Mouse (Mus musculus) left cerebral cortex, postnatal 25 days (tissue): ENCODE measurements around the gene Avp. TPM values are rescaled to one million over a fixed set of nuclear protein-coding genes. Genes with fewer than 3 reads are reported as not detected.
"Not testable (repeated sequence)": the region's sequence is repeated elsewhere in the genome, so short reads cannot be mapped to it uniquely, and the experiment has no call there.

ENCODE experiments used
- DNase-seq, 2 experiments: peaks; one replicate each; pipeline ENCODE4 v3.0.0; 2022; ENCODE audit warnings: low spot score in 2 of 2, mixed read lengths in 1 of 2
- intact Hi-C: fragments of 180-260 bp; cut with DNase I; formaldehyde crosslinking; loops from one replicate; pipeline ENCODE4 v1.15.1; 2025
- total RNA-seq, 2 experiments: library from RNA; stranded (reverse); gene quantifications; 2 replicates each; pipeline ENCODE4 v1.2.3; 2021

The Avp gene
- total RNA-seq, 2 experiments from 2014 or later: 13.5 to 20.4 TPM

GRCm38 (mm10) chr2:130576564-130576963 is 5.8 kb downstream of the Avp start:
- DNase-seq, intact Hi-C loops: not testable (repeated sequence)

GRCm38 (mm10) chr2:130575873-130576272 is 6.5 kb downstream of the Avp start, which contains the start of gene Oxt:
Gene Oxt, plus strand, starts transcription at chr2:130576173.
- intact Hi-C loops: no loop called here
- no peak for DNase-seq

- no peak for DNase-seq
- intact Hi-C loops: no loop called here
These were observed 7.4 kb downstream of the Avp start for GRCm38 (mm10) chr2:130574960-130575359.

DNA sequence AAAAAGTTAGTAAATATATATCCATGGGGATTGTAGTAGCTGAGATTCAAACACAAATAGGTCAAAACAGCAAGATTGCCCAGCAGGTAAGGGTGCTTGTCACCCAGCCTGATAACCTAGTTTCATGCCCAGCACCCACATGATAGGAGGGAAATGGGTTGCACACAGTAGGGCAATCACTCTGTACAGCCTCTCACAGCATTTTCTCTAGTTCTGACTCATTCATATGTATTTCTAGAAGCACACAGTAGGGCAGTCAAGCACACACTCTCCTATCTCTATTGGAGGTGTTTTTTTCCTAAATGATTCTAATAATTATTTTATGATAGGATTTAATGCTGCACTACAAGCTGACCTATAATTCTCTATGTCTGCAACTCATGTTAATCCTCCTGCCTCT is 12.4 kb downstream of the Avp start:
- intact Hi-C loops: no loop called here
- DNase-seq: no peak

GRCm38 (mm10) chr2:130568921-130569320 is 13.4 kb downstream of the Avp start:
- intact Hi-C loops: no loop called here
- no peak for DNase-seq

DNA sequence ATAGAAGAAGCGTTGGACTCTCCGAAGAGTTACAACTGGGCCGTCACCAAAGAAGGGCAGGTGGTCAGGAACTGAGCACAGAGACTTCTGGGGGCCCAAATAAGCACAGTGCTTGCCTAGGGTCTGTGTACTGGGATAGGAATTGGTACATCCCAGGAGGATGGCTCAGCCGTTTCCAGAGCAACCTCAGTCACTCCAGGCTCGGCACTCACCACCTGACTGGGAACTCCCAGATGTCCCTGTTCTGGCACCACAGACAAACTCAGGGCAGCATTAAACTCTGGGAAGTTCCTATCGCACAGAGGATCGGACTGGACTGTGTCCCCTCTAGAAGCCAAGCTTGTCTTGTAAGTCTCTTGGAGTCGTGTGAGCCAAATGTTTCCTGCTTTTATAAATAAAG is 17.4 kb downstream of the Avp start:
- intact Hi-C loops: loop anchor here (5.0 kb wide), 2 partner anchors 102 to 113 kb away; partner anchors contain the start of genes Itpa and Ptpra
- no peak for DNase-seq

GRCm38 (mm10) chr2:130564063-130564462 is 18.3 kb downstream of the Avp start:
- intact Hi-C loops: loop anchor here (5.0 kb wide), 2 partner anchors 103 to 112 kb away; partner anchors contain the start of genes Itpa and Ptpra

GRCm38 (mm10) chr2:130563212-130564055 is 18.9 kb downstream of the Avp start, which contains the start of gene Mrps26:
Gene Mrps26, plus strand, starts transcription at chr2:130563742.
- intact Hi-C loops: loop anchor here (5.0 kb wide), 2 partner anchors 104 to 111 kb away; partner anchors contain the start of genes Itpa and Ptpra
- DNase-seq: peak; percentile 93 to 97

More at GRCm38 (mm10) chr2:130564063-130564462, 18.3 kb downstream of the Avp start:
- no peak for DNase-seq

- DNase-seq: no peak
These were observed 24.3 kb downstream of the Avp start for GRCm38 (mm10) chr2:130558015-130558414.

GRCm38 (mm10) chr2:130557462-130557861 is 24.9 kb downstream of the Avp start:
- intact Hi-C loops: no loop called here
- DNase-seq: no peak

More at GRCm38 (mm10) chr2:130558015-130558414, 24.3 kb downstream of the Avp start:
- intact Hi-C loops: no loop called here

- DNase-seq: no peak
- intact Hi-C loops: no loop called here
These were observed 26.1 kb downstream of the Avp start for GRCm38 (mm10) chr2:130556292-130556691.

GRCm38 (mm10) chr2:130554841-130555240 is 27.5 kb downstream of the Avp start:
- intact Hi-C loops: no loop called here

GRCm38 (mm10) chr2:130546957-130547356 is 35.4 kb downstream of the Avp start:
- intact Hi-C loops: no loop called here
- no peak for DNase-seq

More at GRCm38 (mm10) chr2:130554841-130555240, 27.5 kb downstream of the Avp start:
- DNase-seq: no peak

- intact Hi-C loops: no loop called here
- no peak for DNase-seq
These were observed 42.1 kb downstream of the Avp start for GRCm38 (mm10) chr2:130540266-130540665.

- no peak for DNase-seq
- intact Hi-C loops: loop anchor here (10.0 kb wide), 1 partner anchor 244 kb away; the partner anchor contains the start of gene Ebf4
These were observed 43.3 kb downstream of the Avp start for GRCm38 (mm10) chr2:130538876-130539546.

DNA sequence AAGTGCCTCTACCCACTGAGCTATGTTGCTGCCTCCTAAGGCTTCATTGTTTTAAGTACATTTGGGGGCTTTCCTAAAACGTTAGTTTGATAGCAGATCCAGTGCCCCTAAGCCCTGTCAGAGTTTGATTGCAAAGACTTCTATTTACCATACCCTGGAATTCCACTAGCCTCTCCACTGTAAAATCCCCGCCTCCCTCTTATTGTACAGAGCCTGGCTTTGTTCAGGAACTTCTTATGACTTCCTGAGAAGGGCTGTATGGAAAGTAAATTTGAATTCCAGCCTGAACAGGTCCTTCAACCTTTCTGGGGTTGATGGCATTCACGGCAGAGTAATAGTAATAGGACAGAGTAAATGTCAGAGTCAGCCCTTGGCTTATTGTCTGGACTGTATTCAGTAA is 45.5 kb downstream of the Avp start:
- DNase-seq: no peak
- intact Hi-C loops: loop anchor here (10.0 kb wide), 1 partner anchor 242 kb away; the partner anchor contains the start of gene Ebf4

DNA sequence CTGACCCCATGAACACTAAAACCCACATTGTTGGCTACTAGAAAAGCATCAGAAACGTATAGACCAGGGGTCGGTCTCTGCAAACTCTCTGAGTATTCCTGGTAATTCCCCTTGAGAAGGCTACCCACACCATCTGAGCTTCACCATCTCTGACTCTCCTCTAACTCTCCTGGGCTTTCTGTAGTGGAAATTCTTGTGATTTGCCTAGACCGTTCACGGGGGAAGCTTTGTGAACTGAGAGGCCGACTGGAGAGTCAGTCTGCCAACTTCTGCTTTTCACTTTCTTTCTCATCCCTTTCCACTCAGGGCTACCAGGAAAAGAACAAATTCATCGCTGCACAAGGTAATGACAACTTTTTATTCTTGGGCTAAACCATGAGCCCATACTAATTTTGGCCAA is 47.3 kb downstream of the Avp start:
- no peak for DNase-seq
- intact Hi-C loops: loop anchor here (10.0 kb wide), 1 partner anchor 240 kb away; the partner anchor contains the start of gene Ebf4

DNA sequence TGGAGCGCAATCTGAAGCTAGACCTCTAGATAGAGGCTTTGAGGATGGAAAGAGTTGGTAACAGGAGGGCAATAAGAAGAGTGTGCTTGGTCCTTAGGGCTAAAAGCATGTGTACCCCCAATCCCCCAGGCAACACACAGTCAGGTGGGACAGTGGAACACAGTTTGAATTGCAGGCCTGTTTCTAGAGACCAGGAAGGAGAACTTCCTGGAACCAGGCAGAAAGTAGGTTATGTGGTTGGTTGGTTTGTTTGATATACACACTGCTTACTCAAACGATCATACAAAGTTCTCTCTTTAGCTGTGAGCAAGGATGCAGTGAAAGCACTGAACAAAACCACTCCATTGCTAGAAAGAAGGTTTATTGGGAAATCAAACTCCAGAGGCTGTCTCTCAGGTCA is 50.2 kb downstream of the Avp start:
- DNase-seq: no peak
- intact Hi-C loops: loop anchor here (10.0 kb wide), 1 partner anchor 237 kb away; the partner anchor contains the start of gene Ebf4
